In genomic region chr7:142968809-142969511, GRCm38 (mm10) we compare ENCODE assay signal across 8 mouse cellular contexts. TPM values are rescaled to one million over a fixed set of nuclear protein-coding genes. Genes with fewer than 3 reads are reported as not detected.
DNase-seq lines count a peak whose midpoint lies in the region; ATAC-seq and TF ChIP-seq lines count a peak whose summit lies in the region.

TSS of gene Ascl2 (minus strand) at chr7:142969264.

- ATAC-seq in heart, embryonic 13.5 days (ENCODE audit: extremely low read depth, insufficient number of reproducible peaks, low FRiP score, low TSS enrichment): no peak

- H3K9me3 ChIP-seq in heart, embryonic 13.5 days: no peaks in the 10 kb centered on the region
- H3K9me3 ChIP-seq in limb, embryonic 10.5 days (replicated peaks): no peaks in the 10 kb centered on the region
- no peaks in the 10 kb centered on the region for H3K9me3 ChIP-seq in midbrain, embryonic 10.5 days (replicated peaks)

- peak within 1 kb of the TSS; percentile 70 for H3K9ac ChIP-seq in heart, embryonic 13.5 days

- peaks cover 25% of the 10 kb centered on the region for H3K4me1 ChIP-seq in heart, embryonic 13.5 days
- peaks cover 25% of the 10 kb centered on the region for H3K4me1 ChIP-seq in limb, embryonic 10.5 days
- peaks cover 33% of the 10 kb centered on the region for H3K4me1 ChIP-seq in midbrain, embryonic 10.5 days

- peak; percentile 9 to 13 for DNase-seq in layer of hippocampus, postnatal 10 days (ENCODE audit: low spot score in 2 of 2)
- DNase-seq in layer of hippocampus, adult 11-12 months (ENCODE audit: low spot score): no peak
- peak; percentile 51 for DNase-seq in brain, embryonic 14.5 days (ENCODE audit: low read depth)
- peak; percentile 59 for DNase-seq in limb, embryonic 10.5 days (ENCODE audit: low spot score)
- DNase-seq in midbrain, embryonic 10.5 days (ENCODE audit: low spot score): peak; percentile 56
- DNase-seq in yolk sac, embryonic 10.5 days (ENCODE audit: low spot score): peak; percentile 16
- no peak for DNase-seq in natural killer cell, adult 2 months (ENCODE audit: low spot score in 2 of 2)

- peak within 1 kb of the TSS; percentile 56 for H3K4me3 ChIP-seq in heart, embryonic 13.5 days
- H3K4me3 ChIP-seq in limb, embryonic 10.5 days: peak within 1 kb of the TSS; percentile 57
- H3K4me3 ChIP-seq in midbrain, embryonic 10.5 days: peak within 1 kb of the TSS; percentile 59

- H3K4me2 ChIP-seq in heart, embryonic 13.5 days: peak within 1 kb of the TSS; percentile 91

- no peak for TF ChIP-seq CTCF in brain, embryonic 14.5 days (IDR thresholded peaks at IDR 0.05; ENCODE audit: borderline replicate concordance, extremely low read depth, insufficient read depth, insufficient read length)

- H3K36me3 ChIP-seq in heart, embryonic 13.5 days: no peaks in the 10 kb centered on the region
- H3K36me3 ChIP-seq in limb, embryonic 10.5 days: no peaks in the 10 kb centered on the region
- H3K36me3 ChIP-seq in midbrain, embryonic 10.5 days: no peaks in the 10 kb centered on the region

- WGBS in heart, embryonic 13.5 days: 2% methylated on average over 51 of the region's 51 CpGs
- 2% methylated on average over 51 of the region's 51 CpGs for WGBS in limb, embryonic 10.5 days
- 2% methylated on average over 51 of the region's 51 CpGs for WGBS in midbrain, embryonic 10.5 days

- TF ChIP-seq POLR2A in brain, embryonic 14.5 days (IDR thresholded peaks at IDR 0.05; ENCODE audit: borderline replicate concordance, extremely low read depth, insufficient read depth, insufficient read length, poor library complexity, severe bottlenecking): no peak

- H3K27ac ChIP-seq in heart, embryonic 13.5 days (replicated peaks): no peak within 1 kb of the TSS
- peak within 1 kb of the TSS; percentile 66 for H3K27ac ChIP-seq in limb, embryonic 10.5 days
- no peak within 1 kb of the TSS; the same call in 1 of the 2 replicates for H3K27ac ChIP-seq in midbrain, embryonic 10.5 days (replicated peaks)

- peaks cover 87% of the 10 kb centered on the region for H3K27me3 ChIP-seq in heart, embryonic 13.5 days (replicated peaks)
- peaks cover 86% of the 10 kb centered on the region for H3K27me3 ChIP-seq in limb, embryonic 10.5 days (ENCODE audit: low read depth, poor library complexity, severe bottlenecking)
- peaks cover 87% of the 10 kb centered on the region for H3K27me3 ChIP-seq in midbrain, embryonic 10.5 days (ENCODE audit: low read depth, poor library complexity, severe bottlenecking)

RNA-seq across cellular contexts. Expression of gene Ascl2, which starts in this region (rescaled TPM):
- total RNA-seq in layer of hippocampus, postnatal 10 days (2021): under 1 TPM; 0.27 to 0.32 TPM
- 0.72 and 0.98 TPM in 2 replicates for polyA plus RNA-seq in brain, embryonic 14.5 days (2012; rRNA removed)
- polyA plus RNA-seq in heart, embryonic 13.5 days (2015; fragmentation: Nextera tagmentation; extraction: Ambion mirVana): 0.33 and 0.52 TPM in 2 replicates
- 0.26 and 0.40 TPM in 2 replicates for polyA plus RNA-seq in limb, embryonic 10.5 days (2016; fragmentation: Nextera tagmentation; extraction: Ambion mirVana)
- 0.70 and 1.3 TPM in 2 replicates for polyA plus RNA-seq in midbrain, embryonic 10.5 days (2016; fragmentation: Nextera tagmentation; extraction: Ambion mirVana)

Comparison
In these comparisons a context has a peak if more than half of its experiments do, and no peak if none do; other contexts are left out.
1. Peak in DNase-seq in layer of hippocampus, postnatal 10 days; RNA of the gene not detected or under 1 TPM.
2. Peak in DNase-seq in brain, embryonic 14.5 days; RNA of the gene not detected or under 1 TPM.
3. Peak in DNase-seq, H3K4me3 ChIP-seq and H3K27ac ChIP-seq in limb, embryonic 10.5 days; RNA of the gene not detected or under 1 TPM.
4. DNase-seq: peak in midbrain, embryonic 10.5 days (single experiment) and yolk sac, embryonic 10.5 days (single experiment); none in layer of hippocampus, adult 11-12 months (single experiment) and natural killer cell, adult 2 months (0 of 2).
5. Peak in every context shown above with its lines, with median percentiles within 50 percentile points of each other: H3K4me3 ChIP-seq.